Mouse (Mus musculus) erythroblast, embryonic 14.5 days (primary cell): ENCODE measurements around the gene Gck.

Experiments
- GATA1 ChIP-seq: IDR thresholded peaks from 2 replicates; pipeline ENCODE4 v1.6.1; 2012; ENCODE audit warnings: low read length, inconsistent platforms, mixed read lengths
- TAL1 ChIP-seq: IDR thresholded peaks from 3 replicates; pipeline ENCODE4 v1.6.1; 2012; ENCODE audit warnings: low read length, inconsistent platforms, mixed read lengths

GRCm38 (mm10) chr11:5954435-5954834 lies 4.6 kb upstream of the Gck start:
- TF ChIP-seq TAL1 (no peak), GATA1 (no peak)
